Mouse (Mus musculus) megakaryocyte, embryonic 14.5 days (primary cell): ENCODE measurements at regions not wholly inside any gene's neighbourhood (a gene's known extent, or its start where the extent isn't known, plus 50 kb on each side); places are given as distances from the start of the nearest gene placed in this dataset.

Experiments
- FLI1 ChIP-seq: IDR thresholded peaks from 2 replicates; pipeline ENCODE4 v1.6.1; 2012; ENCODE audit warnings: low read length, inconsistent platforms, mixed read lengths
- GATA1 ChIP-seq: IDR thresholded peaks from 3 replicates; pipeline ENCODE4 v1.6.1; 2012; ENCODE audit warnings: mixed read lengths, low read length, inconsistent platforms, borderline replicate concordance

DNA sequence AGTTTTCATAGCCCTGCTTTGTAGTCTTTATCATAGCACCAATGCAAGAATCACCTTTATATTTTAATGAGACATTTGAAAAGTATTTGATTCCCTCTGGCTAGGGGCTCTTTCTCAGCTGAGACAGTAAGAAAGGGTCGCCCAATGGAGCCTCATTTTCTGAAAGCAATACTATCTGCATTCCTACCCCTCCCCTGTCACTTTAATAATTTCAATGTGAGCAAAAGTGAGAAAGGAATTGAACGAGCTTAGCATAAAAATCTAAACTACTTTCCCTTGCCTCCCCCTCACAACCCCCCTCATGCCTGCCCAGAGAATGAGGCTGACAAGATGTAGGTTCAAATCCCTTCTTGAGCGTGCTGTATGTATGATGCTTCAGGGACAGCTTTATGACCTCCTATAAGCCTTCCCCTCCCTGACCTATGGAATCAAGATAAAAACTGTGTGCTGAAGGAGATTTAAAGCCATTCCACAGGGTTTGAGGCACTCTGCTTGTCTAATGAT lies 266.6 kb downstream of the Fam49a start:
- TF ChIP-seq FLI1 (no peak), GATA1 (no peak)
